ENCODE assay signal across 20 mouse cellular contexts in genomic region chr9:43242432-43242831, GRCm38 (mm10). TPM values are rescaled to one million over a fixed set of nuclear protein-coding genes. Genes with fewer than 3 reads are reported as not detected.
DNase-seq lines count a peak whose midpoint lies in the region; ATAC-seq and TF ChIP-seq lines count a peak whose summit lies in the region.
"Had no signal": no experiment of that assay in that cellular context is flagged by ENCODE, and none has a peak within 500 bp of the region (broad histone marks: within the 10 kb centered on the region; RNA-seq: fewer than 3 reads in every experiment).

No protein-coding gene starts in this region.

- peaks cover 0 to 51% of the 10 kb centered on the region in 2 experiments; a peak in 2 of 4 replicates for H3K36me3 ChIP-seq in MEL (ENCODE audit: control insufficient read depth in 1 of 2, insufficient read depth in 2 of 2, low read length in 2 of 2)
- no peaks in the 10 kb centered on the region for H3K36me3 ChIP-seq in liver, embryonic 14.5 days (replicated peaks; ENCODE audit: control insufficient read depth, insufficient read depth, low read depth)
- H3K36me3 ChIP-seq: forebrain, embryonic 15.5 days; lung, embryonic 15.5 days; neural tube, embryonic 13.5 days had no signal

- peak overlapping the region; percentile 93 for H3K27ac ChIP-seq in MEL (ENCODE audit: control insufficient read depth, low read depth, low read length)
- H3K27ac ChIP-seq in liver, embryonic 14.5 days, result peak overlapping the region; percentile 64
- H3K27ac ChIP-seq: forebrain, embryonic 15.5 days; kidney, postnatal 0 days; layer of hippocampus, adult 2 months; lung, embryonic 15.5 days; neural tube, embryonic 13.5 days had no signal

- H3K27me3 ChIP-seq in MEL (ENCODE audit: control insufficient read depth in 1 of 2, insufficient read depth in 2 of 2, low read length in 2 of 2), result no peaks in the 10 kb centered on the region
- H3K27me3 ChIP-seq in liver, embryonic 14.5 days (ENCODE audit: control insufficient read depth, insufficient read depth, low read length), result no peaks in the 10 kb centered on the region
- H3K27me3 ChIP-seq: lung, embryonic 15.5 days had no signal

- peak; percentile 85 to 97 for TF ChIP-seq EP300 in MEL (IDR thresholded peaks at IDR 0.05; ENCODE audit: low read depth in 1 of 2, low read length in 2 of 2)
- TF ChIP-seq EP300 in liver, embryonic 14.5 days (IDR thresholded peaks at IDR 0.05; ENCODE audit: low read depth), result peak; percentile 60

- peak overlapping the region; percentile 41 for H3K4me2 ChIP-seq in liver, embryonic 14.5 days (ENCODE audit: low read depth)
- H3K4me2 ChIP-seq: forebrain, embryonic 15.5 days; lung, embryonic 15.5 days; neural tube, embryonic 13.5 days had no signal

- no peak for TF ChIP-seq RAD21 in MEL (IDR thresholded peaks at IDR 0.05; ENCODE audit: low read depth, low read length)

- peak; percentile 4; the same call in 1 of the 2 replicates for ATAC-seq in liver, embryonic 14.5 days (ENCODE audit: insufficient read depth)
- ATAC-seq: activated CD4-positive, CD25-positive, alpha-beta regulatory T cell, adult 4 months; forebrain, embryonic 15.5 days; hindbrain, embryonic 16.5 days had no signal

- peaks cover 19 to 51% of the 10 kb centered on the region in 2 experiments for H3K4me1 ChIP-seq in MEL (ENCODE audit: control insufficient read depth in 1 of 2, insufficient read depth in 2 of 2, low read length in 2 of 2)
- H3K4me1 ChIP-seq in liver, embryonic 14.5 days (replicated peaks; ENCODE audit: control insufficient read depth in 2 of 2, insufficient read depth in 2 of 2, low read length in 1 of 2), result peaks cover 49 to 70% of the 10 kb centered on the region in 2 experiments

- H3K9ac ChIP-seq in MEL (ENCODE audit: control insufficient read depth, low read depth, low read length, poor library complexity, severe bottlenecking), result peak overlapping the region; percentile 61
- H3K9ac ChIP-seq in liver, embryonic 14.5 days (replicated peaks), result peak overlapping the region; percentile 1; the same call in 1 of the 2 replicates
- H3K9ac ChIP-seq: forebrain, embryonic 15.5 days; lung, embryonic 15.5 days; neural tube, embryonic 13.5 days had no signal

- H3K79me2 ChIP-seq in MEL (ENCODE audit: control insufficient read depth, insufficient read depth, low read length, poor library complexity), result peaks cover 21% of the 10 kb centered on the region

- 7% methylated on average over 5 of the region's 5 CpGs for WGBS in liver, embryonic 14.5 days (ENCODE audit: insufficient replicate concordance)

- peak in 1 of 2 experiments; percentile 72; a peak in 2 of 4 replicates for TF ChIP-seq POLR2A in MEL (IDR thresholded peaks at IDR 0.05; ENCODE audit: control insufficient read depth in 1 of 2, insufficient read depth in 1 of 2, low read depth in 1 of 2, low read length in 2 of 2, poor library complexity in 1 of 2)

- peak; percentile 62 for DNase-seq in CD4-positive helper T cell, adult 2 months (ENCODE audit: low read depth, low spot score)
- DNase-seq in MEL (ENCODE audit: low read depth, low spot score), result peak; percentile 87
- no peak for DNase-seq in liver, embryonic 14.5 days (ENCODE audit: low read depth in 3 of 3, low spot score in 3 of 3)
- peak; percentile 17 for DNase-seq in naive thymus-derived CD4-positive, alpha-beta T cell, adult 2 months (ENCODE audit: low read depth)
- no peak for DNase-seq in kidney, postnatal 10 days
- no peak for DNase-seq in urinary bladder, postnatal 10 days (ENCODE audit: low spot score)
- no peak for DNase-seq in urinary bladder, postnatal 4 days (ENCODE audit: low spot score in 2 of 2)
- DNase-seq: adrenal gland, postnatal 36 days; cerebellum, adult 9-11 months; heart, postnatal 4 days; kidney, adult 11 months had no signal

- no peaks in the 10 kb centered on the region for H3K9me3 ChIP-seq in MEL (replicated peaks; ENCODE audit: insufficient read depth, low read length)
- no peaks in the 10 kb centered on the region for H3K9me3 ChIP-seq in liver, embryonic 14.5 days (ENCODE audit: control insufficient read depth, low read length)
- H3K9me3 ChIP-seq: forebrain, embryonic 15.5 days; lung, embryonic 15.5 days; neural tube, embryonic 13.5 days had no signal

- H3K4me3 ChIP-seq in MEL (ENCODE audit: control insufficient read depth in 1 of 2, insufficient read depth in 1 of 2, low read depth in 2 of 2, low read length in 2 of 2), result peak overlapping the region; percentile 34 to 38
- 0 out of 4 replicates have a peak overlapping the region, but pooled peaks of 1 of the 2 experiments have one; percentile 3 for H3K4me3 ChIP-seq in liver, embryonic 14.5 days (ENCODE audit: insufficient read depth in 1 of 2, low read depth in 2 of 2, low read length in 2 of 2)
- H3K4me3 ChIP-seq: forebrain, embryonic 15.5 days; layer of hippocampus, adult 2 months; lung, embryonic 15.5 days; neural tube, embryonic 13.5 days had no signal

- TF ChIP-seq CTCF in MEL (IDR thresholded peaks at IDR 0.05 in 2 of 3, conservative IDR thresholded peaks at IDR 0.05 in 1 of 3; ENCODE audit: control insufficient read depth in 1 of 3, insufficient read depth in 1 of 3, low read depth in 2 of 3, low read length in 3 of 3, poor library complexity in 1 of 3, severe bottlenecking in 1 of 3), result no peak
- TF ChIP-seq CTCF in liver, embryonic 14.5 days (IDR thresholded peaks at IDR 0.05; ENCODE audit: low read depth), result no peak

TF ChIP-seq in MEL, 35 proteins besides CTCF, POLR2A, EP300 and RAD21:
- TF ChIP-seq SMC3 (IDR thresholded peaks at IDR 0.05; ENCODE audit: low read depth, low read length) (no peak), POLR2AphosphoS2 (IDR thresholded peaks at IDR 0.05; ENCODE audit: low read length) (no peak), NELFE (IDR thresholded peaks at IDR 0.05; ENCODE audit: low read depth, low read length) (peak; percentile 45; the same call in 1 of the 2 replicates), MYB (IDR thresholded peaks at IDR 0.05; ENCODE audit: low read depth, low read length) (peak; percentile 97), RCOR1 (IDR thresholded peaks at IDR 0.05; ENCODE audit: low read depth, low read length) (peak; percentile 71; the same call in 1 of the 2 replicates), MYC (IDR thresholded peaks at IDR 0.05; ENCODE audit: low read depth, low read length) (peak; percentile 55; the same call in 1 of the 2 replicates), TCF12 (IDR thresholded peaks at IDR 0.05; ENCODE audit: low read depth, low read length) (peak; percentile 80), ZMIZ1 (IDR thresholded peaks at IDR 0.05; ENCODE audit: low read depth, low read length) (0 out of 2 replicates have a peak, but pooled peaks have one; percentile 22), ETS1 (IDR thresholded peaks at IDR 0.05; ENCODE audit: low read depth, low read length) (peak; percentile 85), SIN3A (IDR thresholded peaks at IDR 0.05; ENCODE audit: low read length) (peak; percentile 85), TBP (IDR thresholded peaks at IDR 0.05; ENCODE audit: low read depth, low read length) (peak; percentile 87), USF2 (IDR thresholded peaks at IDR 0.05; ENCODE audit: borderline replicate concordance in 1 of 2, insufficient read depth in 1 of 2, low read depth in 1 of 2, low read length in 2 of 2) (no peak), HCFC1 (IDR thresholded peaks at IDR 0.05; ENCODE audit: low read depth, low read length) (peak; percentile 30; the same call in 1 of the 2 replicates), MEF2A (IDR thresholded peaks at IDR 0.05; ENCODE audit: extremely low read depth, insufficient replicate concordance, low read depth, low read length, poor library complexity, severe bottlenecking) (no peak), GATA1 (IDR thresholded peaks at IDR 0.05; ENCODE audit: low read depth, low read length) (peak; percentile 95), BHLHE40 (IDR thresholded peaks at IDR 0.05; ENCODE audit: borderline replicate concordance, low read depth, low read length) (peak; percentile 3; the same call in 1 of the 2 replicates), MAX (IDR thresholded peaks at IDR 0.05; ENCODE audit: low read length) (no peak)

RNA-seq across cellular contexts. Expression of gene Oaf, which starts 2.7 kb away (rescaled TPM):
- total RNA-seq in MEL (2012; rRNA removed), result 57.6 and 64.2 TPM in 2 replicates
- polyA plus RNA-seq in MEL (2012; ENCODE audit: insufficient read depth in 1 of 2, insufficient read length in 2 of 2, low read depth in 1 of 2, low replicate concordance in 2 of 2, missing spikeins in 1 of 2), result 100 to 1,000 TPM in 1 of 2 experiments, not detected in 1; 137 TPM
- 20.7 and 29.4 TPM in 2 replicates for polyA plus RNA-seq in liver, embryonic 14.5 days (2012; rRNA removed)
- polyA plus RNA-seq in liver, embryonic 14.5 days (2014; fragmentation: Nextera tagmentation; extraction: Ambion mirVana), result 37.1 and 42.6 TPM in 2 replicates

RNA-seq across cellular contexts. Expression of gene Pou2f3, which starts 32.3 kb away (rescaled TPM):
- total RNA-seq in MEL (2012; rRNA removed), result not detected in 2 replicates
- polyA plus RNA-seq in MEL (2012; ENCODE audit: insufficient read depth in 1 of 2, insufficient read length in 2 of 2, low read depth in 1 of 2, low replicate concordance in 2 of 2, missing spikeins in 1 of 2), result not detected
- not detected in 2 replicates for polyA plus RNA-seq in liver, embryonic 14.5 days (2012; rRNA removed)
- not detected in 2 replicates for polyA plus RNA-seq in liver, embryonic 14.5 days (2014; fragmentation: Nextera tagmentation; extraction: Ambion mirVana)
- total RNA-seq: adrenal gland, postnatal 36 days had no signal
- polyA plus RNA-seq: activated CD4-positive, CD25-positive, alpha-beta regulatory T cell, adult 4 months; forebrain, embryonic 15.5 days; limb, embryonic 11.5 days; midbrain, postnatal 0 days; neural tube, embryonic 13.5 days had no signal

Comparison
In these comparisons a context has a peak if more than half of its experiments do, and no peak if none do; other contexts are left out.
1. DNase-seq: peak in CD4-positive helper T cell, adult 2 months (single experiment), MEL (single experiment) and naive thymus-derived CD4-positive, alpha-beta T cell, adult 2 months (single experiment); none in liver, embryonic 14.5 days (0 of 3), kidney, postnatal 10 days (single experiment), urinary bladder, postnatal 10 days (single experiment) and urinary bladder, postnatal 4 days (0 of 2).